Mouse (Mus musculus) liver, embryonic 14.5 days (tissue): ENCODE data around the gene Defb28.

ENCODE experiments used
- CTCF ChIP-seq: IDR thresholded peaks from 2 replicates; pipeline ENCODE4 v1.5.1; 2016; ENCODE audit warnings: antibody characterized with exemption, low read depth, control low read depth
- EP300 ChIP-seq: IDR thresholded peaks from 2 replicates; pipeline ENCODE4 v1.6.1; 2016; ENCODE audit warnings: antibody characterized with exemption, low read depth

GRCm38 (mm10) chr2:152498020-152498419, 20.0 kb upstream of the Defb28 start:
- TF ChIP-seq CTCF, result no peak
- no peak for TF ChIP-seq EP300
